Mouse (Mus musculus): ENCODE results near the gene Tcea2.

Gene Tcea2

DNA sequence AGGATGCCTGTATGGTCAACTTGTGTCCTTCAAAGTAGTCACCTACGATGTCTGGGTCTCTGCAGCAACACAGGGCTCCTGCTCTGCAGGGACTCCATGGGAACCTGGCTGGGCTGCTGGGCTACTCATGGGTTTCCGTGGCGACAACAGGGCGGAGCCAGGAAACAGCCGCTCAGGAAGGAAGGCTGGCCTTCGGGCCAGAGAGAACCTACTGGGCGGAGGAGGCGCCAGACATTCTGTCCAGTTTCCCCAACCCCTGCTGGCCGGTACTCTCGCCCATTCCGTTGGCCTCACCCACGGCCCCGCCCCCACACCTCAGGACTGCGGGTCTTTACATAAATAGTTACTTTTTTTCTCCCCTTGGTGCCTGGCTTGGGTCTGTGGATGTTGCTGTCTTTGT is 4.7 kb upstream of the Tcea2 start:
- peak; percentile 88 for DNase-seq (ENCODE audit: low read depth)

DNA sequence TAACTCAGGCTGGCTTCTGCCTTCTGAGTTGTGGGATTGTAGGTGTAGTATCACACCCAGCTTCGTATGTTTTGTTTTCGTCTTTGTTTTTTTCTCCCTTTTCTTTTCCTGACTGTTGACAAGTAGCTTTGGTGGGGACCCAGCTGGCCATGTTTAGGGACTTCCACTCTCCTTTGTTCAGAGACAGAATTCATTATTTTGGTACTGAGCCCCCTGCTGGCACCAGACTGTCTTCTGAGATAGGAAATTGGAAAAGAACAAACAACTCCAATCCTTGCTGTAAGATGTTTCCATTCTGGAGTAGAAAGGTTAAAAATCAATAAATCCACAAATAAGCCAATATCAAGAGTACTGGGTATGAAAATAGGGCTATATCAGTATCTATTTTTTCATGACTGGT is 3.7 kb upstream of the Tcea2 start:
- peak; percentile 75 for DNase-seq (ENCODE audit: low read depth)

DNA sequence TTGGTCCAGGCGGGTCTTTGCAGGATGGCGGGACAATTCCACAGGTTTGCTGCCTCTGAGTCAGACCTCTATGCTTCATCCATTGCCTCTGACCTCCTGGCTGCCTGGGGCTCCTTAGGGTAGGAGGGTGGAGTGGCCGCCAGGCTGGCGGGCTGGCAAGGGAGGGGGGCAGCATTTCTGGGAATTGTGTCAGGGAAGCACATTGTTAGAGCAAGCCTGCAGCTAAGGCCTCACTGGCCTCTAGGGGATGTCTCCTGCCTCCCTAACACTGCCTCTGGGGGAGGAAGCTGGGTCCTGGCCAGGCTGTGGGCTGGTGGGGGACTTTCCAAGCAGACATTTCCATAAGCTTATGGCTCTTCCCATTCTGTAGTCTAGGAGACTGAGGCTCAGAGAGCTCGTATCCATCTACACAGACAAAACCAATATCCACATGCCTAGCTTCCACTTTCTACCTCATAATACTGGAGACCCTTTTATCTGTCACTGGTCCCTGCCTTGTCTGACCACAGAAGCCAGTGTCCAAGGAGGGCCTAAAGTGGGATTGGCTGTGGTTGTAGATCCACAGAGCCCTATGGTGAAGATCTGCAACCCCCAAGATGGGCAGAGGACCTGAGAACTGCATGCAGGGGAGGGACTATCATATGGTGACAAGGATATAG is 2.9 kb upstream of the Tcea2 start:
- no peak for DNase-seq (ENCODE audit: low read depth)

DNA sequence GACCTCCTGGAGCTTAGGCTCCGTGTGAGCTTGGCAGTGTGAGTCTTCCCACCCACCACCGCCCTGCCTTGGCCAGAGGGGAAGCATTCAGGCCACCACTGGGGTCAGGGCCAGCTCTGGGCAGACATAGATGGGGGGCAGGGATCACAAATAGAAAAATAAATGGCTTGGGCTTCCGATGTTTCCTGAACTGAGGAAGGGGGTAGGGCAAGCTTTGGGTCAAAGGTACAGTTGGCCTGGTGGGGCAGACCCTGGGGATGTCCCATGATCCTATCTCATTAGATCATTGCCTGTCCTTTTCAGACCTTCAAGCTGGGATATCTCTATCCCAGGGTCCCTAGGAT is 2.4 kb upstream of the Tcea2 start:
- no peak for DNase-seq (ENCODE audit: low read depth)

DNA sequence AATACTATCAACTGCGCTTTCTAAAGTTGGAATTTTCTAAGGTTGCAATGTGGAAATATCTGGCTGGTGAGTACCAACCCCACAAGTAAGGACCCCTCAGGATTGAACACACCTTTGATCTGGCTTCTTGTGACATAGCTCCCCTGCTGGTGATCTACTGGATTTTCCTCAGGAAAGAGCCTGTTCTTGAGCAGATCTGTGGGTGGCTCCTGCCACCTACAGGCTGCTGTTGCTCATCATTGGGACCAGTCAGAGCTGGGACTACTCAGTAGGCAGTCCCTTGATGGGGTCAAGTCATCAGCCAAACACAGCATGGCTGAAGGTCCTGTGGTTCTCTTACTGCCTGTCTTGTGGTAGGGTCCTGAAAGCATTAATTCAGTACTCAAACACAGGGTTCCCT is 1.3 kb upstream of the Tcea2 start:
- DNase-seq (ENCODE audit: low read depth) = peak; percentile 94

DNA sequence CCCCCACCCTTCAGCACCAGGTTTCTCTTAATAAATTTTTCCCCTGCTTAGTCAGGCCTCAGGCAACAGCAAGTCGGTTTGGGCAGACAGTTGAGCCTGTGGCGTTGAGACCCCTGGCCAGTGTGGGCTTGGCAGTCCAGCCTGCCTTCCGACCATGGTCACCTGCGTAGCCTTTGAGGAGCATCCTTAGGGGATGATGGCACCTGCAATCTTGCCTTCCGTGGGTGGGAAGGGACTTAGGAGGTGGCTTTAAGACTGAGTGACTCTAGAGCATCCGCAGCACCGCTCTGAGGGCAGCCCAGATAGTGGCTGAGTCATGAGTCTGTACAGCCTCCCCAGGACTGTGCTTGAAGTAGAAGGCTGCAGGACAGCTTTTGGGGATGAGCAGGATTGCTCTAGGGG is 607 bp downstream of the Tcea2 start:
- peak; percentile 65 for DNase-seq (ENCODE audit: low read depth)

DNA sequence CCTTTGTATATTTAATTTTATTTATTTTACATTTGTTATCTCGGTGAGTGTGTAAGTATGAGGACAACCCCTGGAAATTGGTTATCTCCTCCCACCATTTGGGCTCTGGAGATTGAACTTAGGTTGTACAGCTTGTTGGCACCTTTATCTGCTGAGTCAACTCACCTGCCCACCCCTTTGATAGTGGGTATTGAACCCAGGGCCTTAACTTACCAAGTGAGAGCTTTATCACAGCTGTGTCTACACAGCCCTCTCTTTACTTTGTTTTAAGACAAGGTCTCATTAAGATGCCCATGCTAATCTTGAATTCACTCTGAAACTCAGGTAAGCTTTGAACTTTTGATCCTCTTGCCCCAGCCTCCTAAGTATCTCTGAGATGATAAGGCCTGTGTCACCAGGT is 1.9 kb downstream of the Tcea2 start:
- no peak for DNase-seq (ENCODE audit: low read depth)

DNA sequence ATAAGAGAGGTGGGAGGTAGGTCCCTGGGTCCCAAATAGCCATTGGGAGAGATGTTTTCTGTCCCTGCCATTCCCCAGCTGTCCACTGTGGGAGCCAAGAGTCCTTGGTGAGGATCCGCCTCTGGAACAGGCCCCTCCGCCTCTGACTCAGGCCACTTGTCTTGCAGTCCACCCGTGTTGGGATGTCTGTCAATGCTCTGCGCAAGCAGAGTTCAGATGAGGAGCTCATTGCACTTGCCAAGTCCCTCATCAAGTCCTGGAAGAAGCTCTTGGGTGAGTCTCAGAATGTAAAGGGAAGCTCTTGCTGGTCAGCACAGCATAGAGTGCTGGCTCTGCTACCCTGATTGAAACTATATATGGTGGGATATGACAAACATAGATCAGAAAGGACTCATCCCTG is 3.3 kb downstream of the Tcea2 start:
- no peak for DNase-seq (ENCODE audit: low read depth)

DNA sequence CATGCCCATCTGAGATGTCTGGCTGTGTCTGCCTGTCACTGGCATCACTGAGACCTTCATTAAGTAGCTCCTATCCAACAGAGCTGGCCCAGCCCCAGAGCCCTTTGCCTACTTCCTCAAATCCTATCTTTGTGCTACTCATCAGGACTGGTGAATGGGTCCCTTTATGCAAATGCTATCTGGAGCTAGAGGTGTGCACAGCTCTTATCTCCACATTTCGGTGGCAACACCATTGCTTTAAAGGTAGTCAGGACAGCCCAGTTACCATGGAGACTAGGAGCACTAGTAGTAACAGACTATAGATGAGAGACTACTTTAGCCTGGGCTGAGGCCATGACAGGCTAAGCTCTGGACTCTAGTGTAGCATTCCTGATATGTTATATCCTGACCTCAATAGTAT is 4.6 kb downstream of the Tcea2 start:
- DNase-seq (ENCODE audit: low read depth) = no peak

DNA sequence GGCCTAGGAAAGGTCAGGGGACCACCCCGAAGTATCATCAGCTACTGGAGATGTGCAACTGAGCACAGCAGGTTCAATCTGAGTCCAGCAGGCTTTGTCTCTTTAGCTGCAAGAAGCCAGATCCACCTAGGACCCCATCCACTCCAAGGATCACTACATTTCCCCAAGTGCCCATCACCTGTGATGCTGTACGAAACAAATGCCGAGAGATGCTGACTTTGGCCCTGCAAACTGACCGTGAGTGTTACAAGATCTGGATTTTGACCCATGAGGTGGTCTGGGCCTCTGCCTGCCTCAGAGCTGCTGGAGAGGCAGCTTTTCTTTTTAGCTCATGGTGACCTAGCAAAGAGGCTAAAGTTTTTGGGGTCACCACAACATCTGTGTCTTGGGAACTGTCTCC is 5.6 kb downstream of the Tcea2 start:
- no peak for DNase-seq (ENCODE audit: low read depth)

DNA sequence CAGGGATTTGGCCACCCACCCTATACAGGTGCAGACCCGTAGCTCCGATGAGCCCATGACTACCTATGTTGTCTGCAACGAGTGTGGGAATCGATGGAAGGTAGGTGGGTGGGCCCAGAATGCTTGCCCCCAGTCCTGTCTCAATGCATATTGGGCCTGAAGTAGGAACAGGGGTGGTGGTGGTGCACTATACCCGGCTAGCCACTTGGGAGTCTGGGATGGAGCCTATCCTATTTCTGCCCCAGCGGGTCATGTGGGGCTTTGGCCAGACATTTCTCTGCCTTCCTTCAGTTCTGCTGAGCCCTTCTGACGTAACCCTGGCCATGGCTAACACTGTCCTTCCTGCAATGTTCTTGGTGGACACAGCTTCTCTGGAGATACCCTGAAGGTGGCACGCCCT is 7.5 kb downstream of the Tcea2 start:
- DNase-seq (ENCODE audit: low read depth) = no peak

DNA sequence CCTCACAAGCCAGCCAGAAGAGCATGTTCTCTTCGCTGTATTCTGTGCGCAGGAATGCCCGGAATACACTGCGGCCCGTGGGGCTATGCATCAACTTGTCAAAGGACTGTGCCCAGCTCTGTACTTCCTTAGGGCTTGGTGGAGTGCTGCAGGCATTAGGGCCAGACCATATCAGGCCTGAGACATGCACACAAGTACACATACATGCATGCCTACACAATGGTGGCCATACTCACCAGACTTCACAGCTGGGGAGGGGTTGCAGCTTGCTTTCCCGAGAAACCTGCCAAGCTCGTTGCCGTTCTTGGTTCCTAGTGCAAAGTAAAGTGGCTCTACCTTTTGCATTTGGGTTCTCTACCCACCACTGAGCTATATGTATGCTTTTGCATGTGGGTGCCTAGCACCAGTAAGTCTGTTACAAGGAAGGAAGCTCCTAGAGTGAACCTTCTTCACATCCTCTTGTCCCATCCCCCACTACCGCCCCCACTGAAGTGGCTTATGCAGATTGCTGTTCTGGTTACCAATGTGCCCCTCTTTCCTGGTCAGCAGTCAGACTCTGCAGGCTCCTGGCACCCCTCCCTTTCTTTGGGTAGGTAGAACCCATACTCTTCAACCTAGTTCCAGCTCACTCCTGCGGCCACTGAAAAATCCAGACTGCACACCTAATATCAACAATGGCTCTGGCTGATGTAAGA is 9.5 kb downstream of the Tcea2 start:
- no peak for DNase-seq (ENCODE audit: low read depth)

DNA sequence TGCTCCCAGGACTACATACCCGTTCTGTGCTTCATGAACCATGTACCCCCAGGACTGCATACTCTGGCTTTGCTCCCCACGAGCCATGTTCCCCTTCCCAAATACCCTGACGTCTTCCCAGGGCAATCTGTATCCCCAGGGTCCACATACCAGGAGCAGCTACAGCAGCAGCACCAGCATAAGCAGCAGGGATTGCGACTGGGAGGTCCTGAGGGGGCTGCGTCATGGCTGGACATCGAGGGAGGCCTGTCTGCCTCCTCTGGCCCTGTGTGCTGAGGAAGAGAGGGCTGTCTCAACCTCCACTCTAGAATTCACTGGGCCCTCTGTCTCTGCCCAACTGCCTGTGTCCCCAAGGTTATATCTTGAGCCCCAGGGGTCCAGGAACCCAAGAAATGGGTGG is 11.0 kb downstream of the Tcea2 start:
- DNase-seq (ENCODE audit: low read depth) = no peak

DNA sequence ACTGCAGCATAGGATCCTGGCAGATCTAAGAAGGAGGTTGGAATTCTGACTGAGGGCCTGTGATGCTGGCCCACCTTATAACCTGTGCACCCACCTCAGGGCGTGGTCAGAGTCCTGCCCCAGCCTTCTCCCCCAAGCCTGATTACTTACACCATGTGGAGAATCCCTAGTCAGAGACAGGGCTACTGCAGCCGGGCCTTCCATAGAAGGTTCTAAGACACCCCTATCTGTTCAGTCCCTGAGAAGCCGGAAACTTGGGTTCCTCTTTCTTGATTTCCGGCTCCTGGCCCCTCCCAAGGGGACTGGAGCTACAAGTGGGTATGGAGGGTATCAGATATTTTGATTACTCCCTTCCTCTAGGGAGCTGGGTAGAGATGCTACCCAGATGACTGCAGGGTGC is 11.5 kb downstream of the Tcea2 start:
- peak; percentile 68 for DNase-seq (ENCODE audit: low read depth)

DNA sequence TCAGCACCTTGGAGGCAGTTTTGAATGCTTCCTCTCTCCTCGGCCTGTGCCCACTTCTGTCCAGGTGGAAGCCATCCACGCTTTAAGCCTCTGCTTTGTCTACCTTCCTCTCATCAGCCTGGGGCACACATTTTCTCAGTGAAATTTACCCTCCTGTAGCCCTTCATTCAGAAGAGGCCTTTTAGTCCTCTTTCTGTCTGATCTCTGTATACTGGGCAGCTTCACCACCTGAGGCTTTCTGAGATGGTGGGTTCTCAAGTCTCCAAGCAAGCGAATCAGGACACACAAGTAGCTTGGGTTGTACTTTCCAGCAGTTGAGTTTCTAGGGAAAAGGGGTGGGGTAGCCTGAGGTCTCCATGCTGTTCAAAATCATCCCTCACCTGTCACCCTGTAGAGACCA is 12.2 kb downstream of the Tcea2 start:
- DNase-seq (ENCODE audit: low read depth) = no peak

DNA sequence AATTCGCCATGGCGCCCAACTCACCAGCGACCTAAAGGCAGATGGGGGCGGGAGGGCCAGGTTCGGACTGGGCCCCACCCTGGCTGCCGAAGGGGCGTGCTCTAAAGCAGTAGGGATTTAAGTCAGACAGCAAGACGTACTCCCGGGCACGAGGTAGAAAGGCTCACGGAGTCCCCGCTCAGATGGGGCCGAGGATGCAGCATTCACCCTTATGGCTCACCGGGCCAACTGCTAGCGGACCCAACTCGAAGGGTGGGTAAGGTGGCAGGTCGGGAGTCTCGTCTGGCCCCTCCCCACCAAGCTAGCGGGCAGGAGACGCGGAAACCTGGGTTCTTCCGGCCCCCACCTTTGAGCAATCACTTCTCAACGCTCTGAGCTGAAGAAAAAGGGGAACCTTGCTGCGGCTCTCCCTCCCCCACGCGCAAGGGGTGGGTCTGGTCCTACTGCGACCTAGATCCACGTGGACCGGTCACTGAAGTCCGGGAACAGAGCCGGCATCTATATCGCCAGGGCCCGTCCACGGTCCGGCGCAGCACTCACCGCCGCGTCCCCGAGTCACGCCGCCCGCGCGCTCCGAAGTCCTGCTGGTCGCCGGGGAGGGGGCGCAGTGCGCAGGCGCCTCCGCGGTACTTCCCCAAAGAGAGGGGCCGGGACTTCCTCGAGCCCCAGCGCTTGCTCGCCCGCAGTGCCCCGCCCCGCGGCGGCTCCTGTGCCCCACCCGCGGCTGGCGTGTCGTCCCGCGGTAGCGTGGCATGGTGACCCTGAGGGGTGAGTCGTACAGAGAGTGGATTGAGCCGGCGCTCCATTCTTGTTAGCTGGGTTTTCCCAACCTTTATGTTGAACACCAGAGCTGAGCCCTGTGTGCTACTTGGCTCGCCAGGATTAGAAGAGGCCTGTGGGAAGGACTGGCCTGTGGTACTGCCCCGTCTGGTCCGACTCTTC is 13.5 kb downstream of the Tcea2 start, which contains the start of gene Rgs19:
TSS of gene Rgs19 (minus strand) at position 639 of the 942 bp plus-strand sequence.
- DNase-seq (ENCODE audit: low read depth) = peak; percentile 90

DNA sequence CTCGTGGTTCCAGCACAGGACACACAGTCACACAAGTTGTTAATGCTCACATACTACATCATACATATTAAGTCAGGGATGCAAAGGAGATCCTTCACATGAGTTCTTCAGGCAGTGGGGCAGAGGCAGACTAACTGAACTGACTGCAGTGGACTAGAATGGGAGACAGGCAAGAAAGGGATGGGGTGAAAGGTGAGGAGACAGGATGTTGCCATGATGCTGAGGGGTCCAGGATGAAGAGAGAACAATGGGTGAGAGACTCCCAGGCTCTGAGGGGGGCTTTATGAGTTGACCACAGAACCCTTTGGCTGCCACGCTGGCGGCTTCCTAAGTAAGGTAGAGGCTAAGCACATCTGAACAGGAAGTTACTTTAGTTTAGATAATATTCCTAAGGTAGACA is 14.5 kb downstream of the Tcea2 start:
- no peak for DNase-seq (ENCODE audit: low read depth)

DNA sequence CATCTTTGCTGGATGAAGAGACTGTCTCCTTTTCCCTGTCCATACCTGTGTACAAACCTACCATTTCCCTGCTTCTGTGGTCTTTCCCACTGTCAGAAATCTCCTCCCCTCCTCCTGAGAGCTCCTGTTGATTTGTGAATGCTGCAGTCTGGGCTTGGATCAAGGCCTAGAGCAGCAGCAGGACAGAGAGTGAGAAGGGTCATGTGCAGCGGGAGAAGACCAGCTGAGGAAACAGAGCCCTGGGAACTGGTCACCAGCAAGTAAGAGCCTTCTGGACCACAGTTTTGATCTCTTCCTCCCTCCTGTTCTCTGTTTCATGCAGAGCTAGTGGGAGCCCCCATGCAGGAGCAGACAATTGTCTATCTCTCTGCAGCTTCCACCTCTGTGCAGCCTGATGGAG is 15.7 kb downstream of the Tcea2 start:
- DNase-seq (ENCODE audit: low read depth) = no peak

DNA sequence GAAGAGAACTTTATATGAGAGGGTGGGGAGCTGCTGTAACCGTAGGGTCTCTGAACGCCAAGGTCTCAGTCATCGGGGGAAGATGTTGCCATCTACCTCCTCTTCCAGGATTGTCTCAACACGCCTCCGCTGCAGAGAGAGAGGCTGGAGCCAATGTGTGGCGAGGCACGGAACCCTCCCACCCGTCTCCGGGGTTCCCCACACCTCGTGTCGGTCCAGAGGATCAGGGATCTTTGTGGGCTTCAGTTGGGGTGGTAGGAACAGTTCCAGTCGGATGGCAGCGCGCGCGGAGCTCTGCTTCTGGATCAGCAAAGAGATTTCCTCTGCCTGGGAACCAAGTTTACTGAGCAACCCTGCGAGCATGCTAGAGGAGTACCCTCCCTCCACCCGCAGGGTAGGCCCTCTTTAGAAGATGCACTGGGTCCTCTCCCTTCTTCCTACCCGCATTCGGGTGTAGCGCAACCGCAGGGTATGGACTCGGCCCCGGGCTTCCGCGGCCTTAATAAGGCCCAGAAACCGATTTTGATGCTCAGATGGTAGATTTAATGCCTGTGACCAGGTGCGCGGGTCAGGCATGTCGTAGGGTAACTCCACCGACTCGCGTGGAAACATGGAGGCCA is 16.8 kb downstream of the Tcea2 start:
- DNase-seq (ENCODE audit: low read depth) = no peak

DNA sequence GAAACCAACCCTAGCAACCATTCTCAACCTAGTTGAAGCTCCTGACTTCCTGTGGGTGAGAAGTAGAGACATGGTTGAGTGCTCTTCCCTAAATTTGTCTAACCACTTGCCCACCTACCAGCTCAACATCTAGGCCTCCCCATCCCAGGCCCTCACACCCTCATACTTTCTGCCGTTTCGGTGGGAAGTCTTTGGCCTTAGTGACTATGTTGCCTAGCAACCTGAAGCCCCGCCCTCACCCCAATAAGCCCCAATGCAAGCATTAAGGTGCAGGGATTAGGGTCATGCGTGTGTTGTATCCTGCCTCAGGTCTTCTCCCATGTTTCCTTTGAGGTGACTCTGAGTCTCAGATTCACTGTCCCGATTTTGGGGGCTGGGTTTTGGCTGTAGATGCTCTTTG is 18.1 kb downstream of the Tcea2 start, which contains the start of gene Lkaaear1:
TSS of gene Lkaaear1 (minus strand) at position 202 of the 400 bp plus-strand sequence.
- no peak for DNase-seq (ENCODE audit: low read depth)

DNA sequence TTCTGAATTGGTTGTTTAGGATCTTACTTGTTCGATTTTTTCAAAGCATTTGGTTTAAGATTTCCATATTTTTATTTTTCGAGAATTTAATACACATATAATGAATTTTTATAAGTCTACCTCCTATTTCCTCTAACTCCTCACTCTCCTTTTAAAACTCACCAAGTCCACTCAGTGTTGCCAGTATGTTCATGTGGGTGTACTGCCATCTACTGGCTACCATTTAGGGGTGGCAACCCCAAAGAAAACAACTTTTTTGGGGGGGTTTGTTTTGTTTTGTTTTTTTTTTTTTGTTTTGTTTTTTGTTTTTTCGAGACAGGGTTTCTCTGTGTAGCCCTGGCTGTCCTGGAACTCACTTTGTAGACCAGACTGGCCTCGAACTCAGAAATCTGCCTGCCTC is 26.6 kb downstream of the Tcea2 start:
- peak; percentile 70 for DNase-seq (ENCODE audit: low read depth)

DNA sequence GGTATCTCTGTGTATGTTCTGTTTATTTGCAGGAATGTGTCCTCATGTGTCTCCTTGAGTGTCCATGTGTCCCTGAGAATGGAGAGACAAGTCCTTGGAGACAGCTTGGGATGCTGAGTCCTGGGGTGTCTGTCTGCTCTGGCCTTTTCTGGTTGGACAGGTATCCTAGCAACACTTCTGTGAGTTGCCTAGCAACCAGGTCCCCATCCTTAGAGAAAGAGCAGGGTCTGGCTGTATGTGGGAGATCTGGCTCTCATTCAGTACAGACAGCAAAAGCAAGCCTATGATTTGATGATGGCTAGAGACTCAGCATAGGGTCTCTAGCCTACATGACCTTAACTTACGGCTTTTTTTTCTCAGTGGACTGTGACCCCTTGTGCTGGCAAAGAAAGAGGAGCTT is 33.6 kb downstream of the Tcea2 start:
- no peak for DNase-seq (ENCODE audit: low read depth)
